Mouse (Mus musculus) brain, embryonic 14.5 days (tissue): ENCODE data around the gene Olfr639.

Experiments
- CTCF ChIP-seq: fragments of 200-500 bp; IDR thresholded peaks from 2 replicates; pipeline ENCODE4 v1.5.1; 2012; ENCODE audit warnings: inconsistent platforms, mild to moderate bottlenecking, moderate library complexity, borderline replicate concordance; ENCODE audit not compliant: insufficient read depth, insufficient read length; ENCODE audit errors: extremely low read depth
- POLR2A ChIP-seq: fragments of 200-500 bp; IDR thresholded peaks from 2 replicates; pipeline ENCODE4 v1.6.1; 2012; ENCODE audit warnings: mild to moderate bottlenecking, inconsistent platforms, borderline replicate concordance; ENCODE audit not compliant: poor library complexity, insufficient read depth, insufficient read length, severe bottlenecking; ENCODE audit errors: extremely low read depth

- TF ChIP-seq POLR2A: no peak
- no peak for TF ChIP-seq CTCF
Measured at GRCm38 (mm10) chr7:104050745-104051144, 33.6 kb upstream of the Olfr639 start.
